Mouse (Mus musculus): ENCODE measurements around the gene Fth1. TPM values are rescaled to one million over a fixed set of nuclear protein-coding genes. Genes with fewer than 3 reads are reported as not detected.

Fth1 gene
- polyA plus RNA-seq, 1 experiment from 2014 or later, result 1,985 TPM

- peaks cover 45% of the 10 kb centered on the region for H3K4me1 ChIP-seq (replicated peaks)
- no peak overlapping the region for H3K9ac ChIP-seq
- no peaks in the 10 kb centered on the region for H3K27me3 ChIP-seq
- no peaks in the 10 kb centered on the region for H3K9me3 ChIP-seq (replicated peaks)
- no peak overlapping the region for H3K27ac ChIP-seq
- H3K4me3 ChIP-seq, result no peak overlapping the region
- H3K36me3 ChIP-seq, result no peaks in the 10 kb centered on the region
- no peak for ATAC-seq (replicated peaks; ENCODE audit: insufficient number of reproducible peaks, insufficient read depth, low FRiP score, low read depth)
- H3K4me2 ChIP-seq, result no peak overlapping the region
- WGBS, result 51% methylated on average over 4 of the region's 4 CpGs
These were observed 35.0 kb downstream of the Fth1 start for GRCm38 (mm10) chr19:10015442-10015841.

- Histone ChIP-seq H3K27me3 (no peaks in the 10 kb centered on the region), H3K4me3 (no peak overlapping the region), H3K9me3 (replicated peaks) (no peaks in the 10 kb centered on the region), H3K9ac (no peak overlapping the region), H3K27ac (no peak overlapping the region), H3K36me3 (no peaks in the 10 kb centered on the region), H3K4me1 (replicated peaks) (peaks cover 50% of the 10 kb centered on the region), H3K4me2 (no peak overlapping the region)
- 72% methylated on average over 4 of the region's 4 CpGs for WGBS
- no peak for ATAC-seq (replicated peaks; ENCODE audit: insufficient number of reproducible peaks, insufficient read depth, low FRiP score, low read depth)
These were observed 35.8 kb downstream of the Fth1 start for GRCm38 (mm10) chr19:10016151-10016550.

- ATAC-seq (replicated peaks; ENCODE audit: insufficient number of reproducible peaks, insufficient read depth, low FRiP score, low read depth), result peak; percentile 95
- Histone ChIP-seq H3K4me1 (replicated peaks) (peaks cover 56% of the 10 kb centered on the region), H3K36me3 (no peaks in the 10 kb centered on the region), H3K9me3 (replicated peaks) (no peaks in the 10 kb centered on the region), H3K27me3 (no peaks in the 10 kb centered on the region), H3K27ac (peak overlapping the region; percentile 73), H3K9ac (peak overlapping the region; percentile 71), H3K4me3 (peak overlapping the region; percentile 62), H3K4me2 (peak overlapping the region; percentile 90)
- 6% methylated on average over 44 of the region's 44 CpGs for whole genome bisulfite sequencing
These were observed 37.5 kb downstream of the Fth1 start for GRCm38 (mm10) chr19:10017637-10018526.

GRCm38 (mm10) chr19:10018527-10018818 is 38.1 kb downstream of the Fth1 start:
- WGBS, result 1% methylated on average over 3 of the region's 3 CpGs
- H3K4me1 ChIP-seq (replicated peaks), result peaks cover 55% of the 10 kb centered on the region

GRCm38 (mm10) chr19:10019214-10019760 is 38.9 kb downstream of the Fth1 start:
- Histone ChIP-seq H3K36me3 (no peaks in the 10 kb centered on the region), H3K4me3 (peak overlapping the region; percentile 62), H3K27me3 (no peaks in the 10 kb centered on the region), H3K4me2 (peak overlapping the region; percentile 90), H3K27ac (no peak overlapping the region), H3K9ac (peak overlapping the region; percentile 71; the same call in 1 of the 2 replicates), H3K4me1 (replicated peaks) (peaks cover 54% of the 10 kb centered on the region), H3K9me3 (replicated peaks) (no peaks in the 10 kb centered on the region)
- ATAC-seq (replicated peaks; ENCODE audit: insufficient number of reproducible peaks, insufficient read depth, low FRiP score, low read depth), result no peak
- 67% methylated on average over 4 of the region's 4 CpGs for WGBS

More at GRCm38 (mm10) chr19:10018527-10018818, 38.1 kb downstream of the Fth1 start:
- Histone ChIP-seq H3K4me3 (peak overlapping the region; percentile 62), H3K4me2 (peak overlapping the region; percentile 90), H3K36me3 (no peaks in the 10 kb centered on the region), H3K9me3 (replicated peaks) (no peaks in the 10 kb centered on the region), H3K9ac (peak overlapping the region; percentile 71), H3K27ac (peak overlapping the region; percentile 73), H3K27me3 (no peaks in the 10 kb centered on the region)
- ATAC-seq (replicated peaks; ENCODE audit: insufficient number of reproducible peaks, insufficient read depth, low FRiP score, low read depth), result peak; percentile 26

GRCm38 (mm10) chr19:10021981-10022380 is 41.6 kb downstream of the Fth1 start:
- Histone ChIP-seq H3K27ac (0 out of 2 replicates have a peak overlapping the region, but pooled peaks have one; percentile 31), H3K9ac (no peak overlapping the region), H3K27me3 (no peaks in the 10 kb centered on the region), H3K4me2 (no peak overlapping the region), H3K4me1 (replicated peaks) (peaks cover 66% of the 10 kb centered on the region), H3K4me3 (no peak overlapping the region), H3K36me3 (no peaks in the 10 kb centered on the region), H3K9me3 (replicated peaks) (no peaks in the 10 kb centered on the region)
- 85% methylated on average over 2 of the region's 2 CpGs for WGBS
- ATAC-seq (replicated peaks; ENCODE audit: insufficient number of reproducible peaks, insufficient read depth, low FRiP score, low read depth), result no peak

GRCm38 (mm10) chr19:10022414-10023303 is 42.3 kb downstream of the Fth1 start:
- Histone ChIP-seq H3K27ac (peak overlapping the region; percentile 64), H3K9me3 (replicated peaks) (no peaks in the 10 kb centered on the region), H3K4me1 (replicated peaks) (peaks cover 63% of the 10 kb centered on the region), H3K4me2 (peak overlapping the region; percentile 0; the same call in 1 of the 2 replicates), H3K4me3 (no peak overlapping the region), H3K27me3 (no peaks in the 10 kb centered on the region), H3K9ac (no peak overlapping the region), H3K36me3 (no peaks in the 10 kb centered on the region)
- WGBS, result 73% methylated on average over 5 of the region's 5 CpGs
- no peak for ATAC-seq (replicated peaks; ENCODE audit: insufficient number of reproducible peaks, insufficient read depth, low FRiP score, low read depth)

GRCm38 (mm10) chr19:10023304-10023758 is 42.9 kb downstream of the Fth1 start:
- peak overlapping the region; percentile 0; the same call in 1 of the 2 replicates for H3K4me2 ChIP-seq

GRCm38 (mm10) chr19:10025169-10025875 is 44.9 kb downstream of the Fth1 start:
- 0 out of 2 replicates have a peak, but pooled peaks have one; percentile 63 for ATAC-seq (replicated peaks; ENCODE audit: insufficient number of reproducible peaks, insufficient read depth, low FRiP score, low read depth)

More at GRCm38 (mm10) chr19:10023304-10023758, 42.9 kb downstream of the Fth1 start:
- Histone ChIP-seq H3K9ac (no peak overlapping the region), H3K9me3 (replicated peaks) (no peaks in the 10 kb centered on the region), H3K4me3 (no peak overlapping the region), H3K36me3 (peaks cover 4% of the 10 kb centered on the region; the same call in 1 of the 2 replicates), H3K27me3 (no peaks in the 10 kb centered on the region), H3K27ac (peak overlapping the region; percentile 64), H3K4me1 (replicated peaks) (peaks cover 59% of the 10 kb centered on the region)
- WGBS, result 54% methylated on average over 9 of the region's 9 CpGs
- no peak; the same call in 1 of the 2 replicates for ATAC-seq (replicated peaks; ENCODE audit: insufficient number of reproducible peaks, insufficient read depth, low FRiP score, low read depth)

GRCm38 (mm10) chr19:10029746-10030145 is 49.3 kb downstream of the Fth1 start:
- no peak for ATAC-seq (replicated peaks; ENCODE audit: insufficient number of reproducible peaks, insufficient read depth, low FRiP score, low read depth)
- Histone ChIP-seq H3K9ac (no peak overlapping the region), H3K36me3 (peaks cover 10% of the 10 kb centered on the region; the same call in 1 of the 2 replicates)

More at GRCm38 (mm10) chr19:10025169-10025875, 44.9 kb downstream of the Fth1 start:
- Histone ChIP-seq H3K27me3 (no peaks in the 10 kb centered on the region), H3K4me2 (peak overlapping the region; percentile 19; the same call in 1 of the 2 replicates), H3K9ac (0 out of 2 replicates have a peak overlapping the region, but pooled peaks have one; percentile 13), H3K27ac (peak overlapping the region; percentile 82), H3K36me3 (peaks cover 10% of the 10 kb centered on the region; the same call in 1 of the 2 replicates), H3K4me3 (no peak overlapping the region), H3K4me1 (replicated peaks) (peaks cover 47% of the 10 kb centered on the region), H3K9me3 (replicated peaks) (no peaks in the 10 kb centered on the region)
- WGBS, result 8% methylated on average over 8 of the region's 8 CpGs

More at GRCm38 (mm10) chr19:10029746-10030145, 49.3 kb downstream of the Fth1 start:
- Histone ChIP-seq H3K4me3 (no peak overlapping the region), H3K9me3 (replicated peaks) (no peaks in the 10 kb centered on the region), H3K27me3 (no peaks in the 10 kb centered on the region), H3K4me2 (no peak overlapping the region), H3K27ac (no peak overlapping the region), H3K4me1 (replicated peaks) (peaks cover 21% of the 10 kb centered on the region)
- WGBS, result 80% methylated on average over 2 of the region's 2 CpGs

Data from heart, embryonic 15.5 days (tissue).